Mouse (Mus musculus): ENCODE results near the gene Frmd6.

Gene Frmd6

GRCm38 (mm10) chr12:70811772-70812171 is 13.5 kb upstream of the Frmd6 start:
- DNase-seq = no peak

GRCm38 (mm10) chr12:70812176-70812575 is 13.1 kb upstream of the Frmd6 start:
- peak; percentile 65 to 81 for DNase-seq

- peak; percentile 33 to 55 for DNase-seq
Observed at GRCm38 (mm10) chr12:70812822-70813465, 12.4 kb upstream of the Frmd6 start.

- no peak for DNase-seq
Observed at GRCm38 (mm10) chr12:70816731-70817130, 8.6 kb upstream of the Frmd6 start.

- DNase-seq = no peak
Observed at GRCm38 (mm10) chr12:70824017-70824416, 1.3 kb upstream of the Frmd6 start.

GRCm38 (mm10) chr12:70825651-70826317 is 470 bp downstream of the Frmd6 start:
- no peak for DNase-seq

- DNase-seq = peak in 1 of 2 experiments; percentile 20
Observed at GRCm38 (mm10) chr12:70826318-70827072, 1.2 kb downstream of the Frmd6 start.

GRCm38 (mm10) chr12:70827187-70827900 is 2.0 kb downstream of the Frmd6 start:
- peak in 1 of 2 experiments; percentile 34 for DNase-seq

- no peak for DNase-seq
Observed at GRCm38 (mm10) chr12:70827901-70828271, 2.6 kb downstream of the Frmd6 start.

GRCm38 (mm10) chr12:70830982-70831566 is 5.8 kb downstream of the Frmd6 start:
- DNase-seq = no peak

GRCm38 (mm10) chr12:70832216-70832998 is 7.1 kb downstream of the Frmd6 start:
- no peak for DNase-seq

GRCm38 (mm10) chr12:70833050-70833449 is 7.7 kb downstream of the Frmd6 start:
- DNase-seq = no peak

- no peak for DNase-seq
Observed at GRCm38 (mm10) chr12:70834043-70834442, 8.7 kb downstream of the Frmd6 start.

- DNase-seq = no peak
Observed at GRCm38 (mm10) chr12:70835004-70835403, 9.7 kb downstream of the Frmd6 start.

GRCm38 (mm10) chr12:70837792-70838321 is 12.5 kb downstream of the Frmd6 start:
- DNase-seq = no peak

GRCm38 (mm10) chr12:70845371-70845770 is 20.1 kb downstream of the Frmd6 start:
- no peak for DNase-seq

- no peak for DNase-seq
Observed at GRCm38 (mm10) chr12:70849024-70849423, 23.7 kb downstream of the Frmd6 start.

GRCm38 (mm10) chr12:70849517-70850291 is 24.4 kb downstream of the Frmd6 start:
- DNase-seq = no peak

- DNase-seq = no peak
Observed at GRCm38 (mm10) chr12:70851342-70851960, 26.1 kb downstream of the Frmd6 start.

GRCm38 (mm10) chr12:70853026-70853425 is 27.7 kb downstream of the Frmd6 start:
- peak; percentile 40 to 65 for DNase-seq

All from lung, postnatal 4 days (tissue).